Mouse (Mus musculus) liver, embryonic 12.5 days (tissue): Measurements from ENCODE around the gene Plvap. TPM values are rescaled to one million over a fixed set of nuclear protein-coding genes. Genes with fewer than 3 reads are reported as not detected.
"Not testable (repeated sequence)": the region's sequence is repeated elsewhere in the genome, so short reads cannot be mapped to it uniquely, and the experiment has no call there.

ENCODE experiments used
- ATAC-seq: fragments of 200-750 bp; cut with Nextera tagmentation; 2 replicates; pipeline ENCODE4 v1.8.0; 2017; ENCODE audit warnings: moderate number of reproducible peaks, mild to moderate bottlenecking, moderate library complexity
- H3K27ac ChIP-seq: fragments of 300-500 bp; sonication (generic); 2 replicates; pipeline ENCODE4 v1.5.1; 2016; ENCODE audit warnings: mild to moderate bottlenecking
- H3K27me3 ChIP-seq: fragments of 300-500 bp; sonication (generic); replicated peaks from 2 replicates; pipeline ENCODE4 v1.6.1; 2016; ENCODE audit warnings: mild to moderate bottlenecking, moderate library complexity
- H3K36me3 ChIP-seq: fragments of 300-500 bp; sonication (generic); 2 replicates; pipeline ENCODE4 v1.6.1; 2016; ENCODE audit warnings: mild to moderate bottlenecking, moderate library complexity
- H3K4me1 ChIP-seq: fragments of 300-500 bp; sonication (generic); 2 replicates; pipeline ENCODE4 v1.6.1; 2016
- H3K4me2 ChIP-seq: fragments of 300-500 bp; sonication (generic); 2 replicates; pipeline ENCODE4 v1.6.1; 2016; ENCODE audit warnings: mild to moderate bottlenecking, moderate library complexity
- H3K4me3 ChIP-seq: fragments of 300-500 bp; sonication (generic); 2 replicates; pipeline ENCODE4 v1.5.1; 2016; ENCODE audit warnings: mild to moderate bottlenecking, moderate library complexity
- H3K9ac ChIP-seq: fragments of 300-500 bp; sonication (generic); 2 replicates; pipeline ENCODE4 v1.6.1; 2016; ENCODE audit warnings: mild to moderate bottlenecking, moderate library complexity
- H3K9me3 ChIP-seq: fragments of 300-500 bp; sonication (generic); replicated peaks from 2 replicates; pipeline ENCODE4 v1.6.1; 2016; ENCODE audit warnings: mild to moderate bottlenecking, moderate library complexity
- WGBS: fragments of 180-500 bp; shearing (Covaris S2); methylation state at CpG from one replicate; pipeline ENCODE4 v1.1.7; 2016; ENCODE audit not compliant: insufficient replicate concordance; 5-methylcytosine and 5-hydroxymethylcytosine counted together
- polyA plus RNA-seq: library from polyadenylated mRNA; unstranded; fragments of >200 nt; fragmentation: Nextera tagmentation; extraction: Ambion mirVana; gene quantifications from 2 replicates; pipeline ENCODE4 v1.2.1, GENCODE M21; 2016

Gene Plvap
- polyA plus RNA-seq, 1 experiment from 2014 or later = 46.7 TPM

DNA sequence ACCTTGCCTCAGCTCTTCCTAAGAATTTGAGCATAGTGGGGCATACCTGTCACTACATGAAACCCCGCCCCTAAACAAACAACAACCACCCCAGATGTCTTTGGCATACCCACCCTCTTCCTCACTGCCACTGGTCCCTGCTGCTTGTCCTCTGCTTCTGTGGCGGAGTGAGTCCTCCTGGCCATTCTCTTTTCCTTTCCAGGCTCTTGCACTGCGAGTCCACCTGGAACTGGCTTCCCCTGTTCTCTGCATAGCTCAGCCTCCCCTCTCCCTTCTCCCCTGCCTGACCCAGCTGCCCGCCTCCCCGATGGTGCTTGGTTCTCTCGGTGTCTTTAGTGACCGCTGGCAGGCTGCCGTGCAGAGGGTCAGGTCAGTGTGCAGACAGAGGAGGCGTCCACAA, 32.2 kb upstream of the Plvap start:
- Histone ChIP-seq H3K36me3 (peaks cover 36% of the 10 kb centered on the region), H3K9me3 (no peaks in the 10 kb centered on the region), H3K27me3 (peaks cover 4% of the 10 kb centered on the region; the same call in 1 of the 2 replicates), H3K4me3 (peak overlapping the region; percentile 76), H3K27ac (no peak overlapping the region), H3K4me1 (peaks cover 16% of the 10 kb centered on the region), H3K4me2 (peak overlapping the region; percentile 96), H3K9ac (peak overlapping the region; percentile 73)
- WGBS = 82% methylated on average over 9 of the region's 9 CpGs
- ATAC-seq = no peak

DNA sequence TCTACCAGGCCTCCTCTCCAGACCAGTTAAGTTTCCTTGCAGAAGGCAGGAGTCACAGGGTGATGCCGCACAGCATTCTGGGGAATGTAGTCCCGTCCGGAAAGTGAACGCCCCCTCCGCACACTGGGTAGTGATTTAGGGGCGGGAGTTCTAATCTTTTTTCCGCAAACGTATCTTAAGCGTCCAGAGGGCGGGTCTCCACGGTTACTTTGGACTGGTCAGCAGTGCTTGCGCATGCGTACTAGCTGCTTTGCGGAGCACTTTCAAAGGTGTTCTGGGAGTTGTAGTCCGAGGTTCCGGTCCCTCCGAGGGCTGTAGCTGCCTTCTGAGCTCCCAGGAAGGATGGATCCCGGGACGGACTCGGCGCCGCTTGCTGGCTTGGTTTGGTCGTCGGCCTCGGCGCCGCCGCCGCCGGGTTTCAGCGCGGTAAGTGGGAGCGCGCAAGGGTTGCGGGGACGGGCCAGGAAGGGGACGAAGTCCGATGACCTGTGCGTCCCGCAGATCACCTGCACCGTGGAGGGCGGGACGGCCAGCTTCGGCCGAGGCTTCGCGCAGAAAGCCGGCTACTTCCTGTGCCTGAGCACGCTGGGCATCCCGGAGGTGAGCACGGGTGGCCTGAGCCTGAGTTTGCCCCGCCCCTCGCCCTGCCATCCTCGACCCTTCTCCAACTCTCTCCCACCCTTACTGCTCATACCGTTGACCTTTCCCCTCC, 31.2 kb upstream of the Plvap start, which contains the start of gene Mvb12a:
Gene Mvb12a, plus strand, starts transcription at position 291 of the 712 bp plus-strand sequence.
- Histone ChIP-seq H3K9me3 (no peaks in the 10 kb centered on the region), H3K27ac (peak within 1 kb of the TSS; percentile 59), H3K4me1 (peaks cover 23% of the 10 kb centered on the region), H3K27me3 (peaks cover 4% of the 10 kb centered on the region; the same call in 1 of the 2 replicates), H3K36me3 (peaks cover 27% of the 10 kb centered on the region), H3K4me2 (peak within 1 kb of the TSS; percentile 96), H3K9ac (peak within 1 kb of the TSS; percentile 73), H3K4me3 (peak within 1 kb of the TSS; percentile 76)
- WGBS = under 1% methylated on average over 55 of the region's 55 CpGs
- peak; percentile 87 for ATAC-seq

DNA sequence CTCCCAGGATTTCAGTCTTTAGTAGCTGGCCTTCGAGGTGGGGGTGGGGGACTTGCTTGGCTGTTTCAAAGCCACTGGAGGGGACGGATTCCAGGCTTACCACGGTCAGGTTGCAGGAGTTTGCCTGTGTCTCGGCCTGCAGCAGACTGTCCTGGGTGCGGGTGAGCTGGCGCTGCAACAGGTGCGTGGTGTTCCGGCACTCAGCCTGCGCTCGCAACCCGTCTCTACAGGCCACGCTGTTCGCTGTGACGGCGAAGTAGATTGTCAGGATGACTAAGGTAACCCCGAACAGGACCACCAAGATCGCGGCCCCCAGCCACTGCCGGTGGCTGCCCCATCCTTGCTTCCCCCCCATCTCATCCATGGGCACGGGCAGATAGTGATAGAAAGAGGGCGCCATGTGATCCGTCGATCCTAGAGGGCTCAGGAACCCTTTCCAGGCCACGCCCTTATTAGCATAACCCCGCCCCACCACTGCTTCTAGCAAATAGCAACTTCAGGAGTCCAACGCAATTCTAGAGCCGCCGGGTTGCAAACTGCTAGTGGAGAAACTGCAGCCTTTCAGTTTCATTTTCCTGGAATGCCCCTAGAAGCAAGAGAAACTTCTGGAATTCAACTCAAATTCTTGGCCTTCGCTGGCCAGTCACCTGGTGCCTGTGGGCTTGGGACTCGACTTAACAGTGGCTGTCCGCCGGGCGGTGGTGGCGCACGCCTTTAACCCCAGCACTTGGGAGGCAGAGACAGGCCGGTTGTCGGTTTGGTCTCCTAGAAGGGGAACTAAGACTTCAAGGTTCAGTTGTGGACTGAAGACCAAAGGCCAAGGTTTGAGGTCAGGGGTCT, 25.7 kb upstream of the Plvap start, which contains the start of gene Bst2:
Gene Bst2, minus strand, starts transcription at position 429 of the 840 bp plus-strand sequence.
- no peaks in the 10 kb centered on the region for H3K36me3 ChIP-seq
- H3K27ac ChIP-seq = peak within 1 kb of the TSS; percentile 78
- H3K4me3 ChIP-seq = peak within 1 kb of the TSS; percentile 71
- 3% methylated on average over 37 of the region's 37 CpGs for WGBS
- peaks cover 32% of the 10 kb centered on the region for H3K4me1 ChIP-seq
- no peaks in the 10 kb centered on the region for H3K9me3 ChIP-seq
- peak within 1 kb of the TSS; percentile 76 for H3K9ac ChIP-seq
- peak within 1 kb of the TSS; percentile 83 for H3K4me2 ChIP-seq
- H3K27me3 ChIP-seq = peaks cover 4% of the 10 kb centered on the region; the same call in 1 of the 2 replicates
- peak; percentile 89 for ATAC-seq

GRCm38 (mm10) chr8:71535663-71536062, 24.1 kb upstream of the Plvap start:
- Histone ChIP-seq H3K36me3 (no peaks in the 10 kb centered on the region), H3K4me3 (no peak overlapping the region), H3K4me2 (peak overlapping the region; percentile 83), H3K27ac (no peak overlapping the region), H3K9me3 (no peaks in the 10 kb centered on the region), H3K4me1 (peaks cover 32% of the 10 kb centered on the region), H3K27me3 (peaks cover 1% of the 10 kb centered on the region; the same call in 1 of the 2 replicates), H3K9ac (no peak overlapping the region)
- 55% methylated on average over 5 of the region's 5 CpGs for WGBS
- no peak for ATAC-seq

- H3K36me3 ChIP-seq = no peaks in the 10 kb centered on the region
- no peak for ATAC-seq
- no peaks in the 10 kb centered on the region for H3K9me3 ChIP-seq
- no peak overlapping the region for H3K4me2 ChIP-seq
- no peak overlapping the region for H3K9ac ChIP-seq
- no peaks in the 10 kb centered on the region for H3K27me3 ChIP-seq
- no peak overlapping the region for H3K27ac ChIP-seq
- H3K4me1 ChIP-seq = peaks cover 35% of the 10 kb centered on the region
- no peak overlapping the region for H3K4me3 ChIP-seq
- WGBS = 48% methylated on average over 3 of the region's 3 CpGs
Observed at GRCm38 (mm10) chr8:71534263-71534810, 22.8 kb upstream of the Plvap start.

DNA sequence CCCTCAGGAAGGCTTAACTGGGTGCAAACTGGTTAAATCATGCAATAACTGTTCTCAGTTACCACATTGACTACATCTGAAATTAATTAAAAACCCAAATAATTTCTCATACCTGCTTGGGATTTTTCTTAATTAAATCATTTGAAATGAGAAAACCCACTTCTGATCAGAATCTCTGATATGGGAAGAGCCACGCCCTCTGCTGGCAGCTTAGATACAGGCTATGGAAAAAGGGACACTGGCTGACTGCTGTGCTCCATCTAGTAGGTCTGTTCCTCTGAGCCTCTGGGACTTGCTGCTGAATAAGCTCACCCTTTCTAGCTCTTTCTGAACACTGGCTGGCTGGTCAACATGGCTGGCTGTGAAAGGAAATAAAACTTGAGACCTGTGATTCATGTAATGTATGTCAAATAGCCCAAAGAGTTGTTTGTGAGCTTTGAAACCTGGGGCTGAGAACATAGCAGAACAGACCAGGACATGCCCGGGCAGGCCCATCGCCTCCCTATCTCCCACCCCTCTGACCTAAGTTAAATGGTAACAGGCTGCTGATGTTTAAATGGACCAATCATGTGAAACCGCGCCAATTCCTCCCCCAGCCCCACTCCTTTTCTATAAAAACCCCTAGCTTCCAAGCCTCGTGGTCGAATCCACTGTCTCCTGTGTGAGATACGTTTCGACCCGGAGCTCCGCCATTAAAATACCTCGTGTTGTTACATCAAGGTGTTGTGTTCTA, 19.3 kb upstream of the Plvap start:
- H3K9me3 ChIP-seq, ATAC-seq, H3K9ac ChIP-seq, H3K4me2 ChIP-seq, H3K4me3 ChIP-seq, H3K27ac ChIP-seq, H3K36me3 ChIP-seq: not testable (repeated sequence)
- Histone ChIP-seq H3K27me3 (peaks cover 27% of the 10 kb centered on the region), H3K4me1 (peaks cover 34% of the 10 kb centered on the region)
- 54% methylated on average over 6 of the region's 12 CpGs for WGBS

DNA sequence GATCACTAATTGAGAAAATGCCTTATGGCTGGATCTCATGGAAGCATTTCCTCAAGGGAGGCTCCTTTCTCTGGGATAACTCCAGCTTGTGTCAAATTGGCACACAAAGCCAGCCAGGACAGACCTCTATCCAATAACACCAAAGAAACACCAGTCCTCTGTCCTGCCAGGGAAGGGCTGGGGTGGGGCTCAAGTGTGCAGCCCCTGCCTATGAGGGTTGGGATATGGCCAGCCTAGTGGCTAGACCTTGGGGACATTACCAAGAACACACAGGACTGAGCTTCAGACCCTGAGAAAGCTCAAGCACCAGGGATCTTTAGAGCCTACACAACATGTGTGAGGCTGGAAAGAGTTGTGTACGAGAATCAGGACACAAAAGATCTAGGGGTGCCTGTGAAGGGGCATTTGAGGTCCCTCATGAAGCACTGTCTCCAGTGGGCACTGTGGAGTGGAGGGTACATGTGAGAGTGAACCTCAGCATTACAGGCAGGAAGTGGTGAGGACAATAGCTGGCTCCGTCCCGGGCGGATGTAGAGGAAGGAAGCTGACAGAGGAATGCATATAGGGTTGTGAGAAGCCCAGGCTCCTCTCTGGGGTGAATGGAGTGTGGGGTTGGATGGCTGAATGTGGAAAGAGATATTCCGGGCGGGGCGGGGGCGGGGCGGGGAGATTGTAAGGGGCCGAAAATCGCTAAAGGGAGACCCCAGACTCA, 17.0 kb upstream of the Plvap start:
- Histone ChIP-seq H3K4me1 (peaks cover 36% of the 10 kb centered on the region), H3K4me3 (no peak overlapping the region), H3K27ac (peak overlapping the region; percentile 73), H3K27me3 (peaks cover 51% of the 10 kb centered on the region), H3K36me3 (no peaks in the 10 kb centered on the region), H3K4me2 (0 out of 2 replicates have a peak overlapping the region, but pooled peaks have one; percentile 6), H3K9ac (no peak overlapping the region), H3K9me3 (no peaks in the 10 kb centered on the region)
- 25% methylated on average over 11 of the region's 11 CpGs for WGBS
- peak; percentile 65 for ATAC-seq

GRCm38 (mm10) chr8:71527162-71527870, 15.8 kb upstream of the Plvap start:
- H3K9ac ChIP-seq = no peak overlapping the region
- no peaks in the 10 kb centered on the region for H3K36me3 ChIP-seq
- H3K4me1 ChIP-seq = peaks cover 36% of the 10 kb centered on the region
- no peak overlapping the region for H3K27ac ChIP-seq
- no peak for ATAC-seq
- peaks cover 58% of the 10 kb centered on the region for H3K27me3 ChIP-seq
- no peak overlapping the region for H3K4me3 ChIP-seq
- no peaks in the 10 kb centered on the region for H3K9me3 ChIP-seq
- WGBS = 38% methylated on average over 3 of the region's 3 CpGs
- no peak overlapping the region for H3K4me2 ChIP-seq

DNA sequence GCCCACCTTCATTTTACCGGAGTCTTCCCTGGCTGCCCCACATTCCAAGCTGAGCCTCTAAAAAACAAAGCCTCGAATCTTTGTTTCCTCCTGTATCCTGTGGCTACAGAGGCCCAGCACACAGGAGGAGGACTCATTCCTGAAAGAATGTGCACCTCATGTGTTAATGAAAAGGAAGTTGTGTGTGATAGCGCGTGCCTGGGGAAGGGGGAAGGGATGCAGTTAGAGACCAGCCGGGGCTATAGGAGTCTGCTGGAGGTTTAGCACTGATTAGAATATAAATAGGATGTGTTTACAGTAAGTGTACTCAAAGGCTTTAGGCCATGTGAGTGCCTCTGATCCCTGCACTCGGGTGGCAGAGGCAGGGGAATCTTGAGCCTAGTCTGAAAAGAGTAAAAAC, 14.7 kb upstream of the Plvap start:
- H3K9ac ChIP-seq = no peak overlapping the region
- peaks cover 42% of the 10 kb centered on the region for H3K4me1 ChIP-seq
- no peaks in the 10 kb centered on the region for H3K36me3 ChIP-seq
- no peaks in the 10 kb centered on the region for H3K9me3 ChIP-seq
- 10% methylated on average over 6 of the region's 6 CpGs for WGBS
- 0 out of 2 replicates have a peak overlapping the region, but pooled peaks have one; percentile 7 for H3K27ac ChIP-seq
- no peak overlapping the region for H3K4me2 ChIP-seq
- ATAC-seq = no peak
- H3K27me3 ChIP-seq = peaks cover 59% of the 10 kb centered on the region
- no peak overlapping the region for H3K4me3 ChIP-seq

- no peak within 1 kb of the TSS; the same call in 1 of the 2 replicates for H3K9ac ChIP-seq
Observed at GRCm38 (mm10) chr8:71525226-71526050, 13.9 kb upstream of the Plvap start, which contains the start of gene Ccdc194. Gene Ccdc194 (minus strand): TSS chr8:71525711.

More at GRCm38 (mm10) chr8:71525226-71526050, 13.9 kb upstream of the Plvap start, which contains the start of gene Ccdc194:
- Histone ChIP-seq H3K27ac (0 out of 2 replicates have a peak within 1 kb of the TSS, but pooled peaks have one; percentile 7), H3K9me3 (no peaks in the 10 kb centered on the region), H3K27me3 (peaks cover 59% of the 10 kb centered on the region), H3K4me2 (peak within 1 kb of the TSS; percentile 30; the same call in 1 of the 2 replicates), H3K36me3 (no peaks in the 10 kb centered on the region), H3K4me1 (peaks cover 38% of the 10 kb centered on the region), H3K4me3 (no peak within 1 kb of the TSS)
- ATAC-seq = no peak
- 33% methylated on average over 46 of the region's 46 CpGs for WGBS
